Mouse (Mus musculus) cerebellum, adult 2 months (tissue): ENCODE results near the gene Armc2.

ENCODE experiments used
- CTCF ChIP-seq: fragments of 200-500 bp; IDR thresholded peaks from 2 replicates; pipeline ENCODE4 v1.5.1; 2011; ENCODE audit warnings: low read depth, mild to moderate bottlenecking, control low read depth, low read length, moderate library complexity, borderline replicate concordance; ENCODE audit not compliant: insufficient read depth
- POLR2A ChIP-seq: fragments of 200-500 bp; IDR thresholded peaks from 2 replicates; pipeline ENCODE4 v1.6.1; 2011; ENCODE audit warnings: low read length, control low read depth, borderline replicate concordance; ENCODE audit not compliant: insufficient read depth

DNA sequence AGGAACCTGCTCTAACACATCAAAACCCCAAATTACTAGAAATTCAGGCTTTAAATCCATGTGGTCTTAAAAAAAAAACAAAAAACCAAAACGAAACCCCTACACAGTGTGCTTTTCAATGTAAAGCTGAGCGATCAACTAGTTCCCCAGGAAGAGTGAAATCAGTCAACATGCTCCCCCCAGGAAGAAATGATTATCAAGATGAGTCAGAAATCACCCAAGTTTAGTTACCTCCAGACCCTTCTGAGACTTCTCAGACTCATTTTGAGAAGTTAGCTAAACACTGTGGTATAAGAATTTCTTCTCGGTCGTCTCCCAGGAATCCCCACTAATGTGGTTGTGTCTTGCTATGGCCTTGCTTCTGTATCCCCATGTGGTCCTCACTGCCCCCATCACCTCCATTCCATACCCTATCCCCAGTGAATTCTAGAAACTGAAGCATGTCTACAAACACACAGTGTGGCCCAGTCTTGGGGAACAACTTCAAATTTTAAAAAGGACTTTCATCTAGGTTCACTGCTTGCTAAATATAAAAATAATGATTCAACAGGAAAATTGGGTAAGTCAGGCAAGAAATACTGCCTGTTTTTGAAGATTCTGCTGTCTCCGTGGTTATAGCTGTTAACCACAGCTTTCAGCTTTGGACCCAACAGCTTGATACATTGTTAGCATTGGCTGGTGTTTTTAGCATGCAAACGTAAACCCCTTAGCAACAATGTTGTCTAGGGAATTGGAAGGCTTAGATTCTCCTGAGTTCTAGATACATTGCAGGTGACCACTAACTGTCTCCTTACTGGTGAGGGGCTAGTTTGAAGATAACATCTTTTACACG, 39.6 kb downstream of the Armc2 start:
- TF ChIP-seq CTCF, result no peak
- no peak for TF ChIP-seq POLR2A
